24 mouse cellular contexts compared by ENCODE assay signal in the genomic region with DNA sequence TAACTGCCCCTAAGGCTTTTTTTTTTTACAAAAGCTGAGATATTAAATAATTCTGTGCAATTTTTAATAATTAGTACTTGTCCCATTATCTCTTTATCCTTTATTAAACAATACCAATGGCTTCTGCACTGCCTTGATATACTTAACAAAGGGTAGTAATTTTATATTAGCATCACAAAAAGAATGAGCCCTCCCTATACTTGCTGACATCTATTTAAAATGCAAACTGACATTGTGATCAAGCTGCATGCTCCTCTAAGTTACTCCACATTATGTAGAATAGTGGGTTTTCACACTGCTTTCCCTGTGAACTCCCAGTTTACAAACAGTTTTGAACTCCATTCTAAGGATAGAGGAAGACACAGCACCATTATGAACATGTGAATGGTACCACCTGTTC.
"Had no signal": no experiment of that assay in that cellular context is flagged by ENCODE, and none has a peak within 500 bp of the region (broad histone marks: within the 10 kb centered on the region; RNA-seq: fewer than 3 reads in every experiment).

No protein-coding gene starts in this region.

- ATAC-seq: hindbrain, embryonic 16.5 days; inflammation-experienced regulatory T-cells, adult 6 months; intestine, embryonic 15.5 days; intestine, postnatal 0 days; liver, embryonic 12.5 days had no signal

- DNase-seq: gastrocnemius, postnatal 14 days; gastrocnemius, postnatal 36 days; heart, adult 11 months; heart, adult 2 months; heart, postnatal 10 days; heart, postnatal 4 days; kidney, adult 18-20 months; kidney, adult 8-10 months; kidney, postnatal 14 days; kidney, postnatal 36 days; layer of hippocampus, adult 9-11 months; layer of hippocampus, postnatal 36 days; left cerebral cortex, postnatal 4 days had no signal

- H3K36me3 ChIP-seq: hindbrain, embryonic 10.5 days; intestine, embryonic 15.5 days; limb, embryonic 13.5 days; limb, embryonic 15.5 days; liver, embryonic 12.5 days had no signal

- H3K4me1 ChIP-seq: intestine, embryonic 15.5 days; limb, embryonic 13.5 days; limb, embryonic 15.5 days; liver, embryonic 12.5 days had no signal

- H3K9me3 ChIP-seq: hindbrain, embryonic 10.5 days; intestine, embryonic 15.5 days; limb, embryonic 15.5 days; liver, embryonic 12.5 days had no signal

- H3K4me3 ChIP-seq: heart, adult 2 months; hindbrain, embryonic 10.5 days; intestine, embryonic 15.5 days; limb, embryonic 13.5 days; limb, embryonic 15.5 days; liver, embryonic 12.5 days had no signal

- H3K27ac ChIP-seq: heart, adult 2 months; hindbrain, embryonic 14.5 days; intestine, embryonic 15.5 days; limb, embryonic 13.5 days; limb, embryonic 15.5 days; liver, embryonic 12.5 days; liver, embryonic 14.5 days had no signal

- H3K27me3 ChIP-seq: intestine, embryonic 15.5 days; limb, embryonic 13.5 days; limb, embryonic 15.5 days; liver, embryonic 12.5 days had no signal

- H3K9ac ChIP-seq: hindbrain, embryonic 14.5 days; intestine, embryonic 15.5 days; limb, embryonic 13.5 days; limb, embryonic 15.5 days; liver, embryonic 12.5 days; liver, embryonic 14.5 days had no signal

- H3K4me2 ChIP-seq: heart, embryonic 11.5 days; hindbrain, embryonic 14.5 days; intestine, embryonic 15.5 days; limb, embryonic 13.5 days; limb, embryonic 15.5 days; liver, embryonic 12.5 days had no signal
